Mouse (Mus musculus): ENCODE results near the gene Gm21310.
"Not testable (repeated sequence)": the region's sequence is repeated elsewhere in the genome, so short reads cannot be mapped to it uniquely, and the experiment has no call there.

Gm21310 gene

GRCm38 (mm10) chrY:10147083-10147482, at the start of gene Gm21310:
Gene Gm21310, minus strand, starts transcription at chrY:10147183.
- not testable (repeated sequence) for H3K36me3 ChIP-seq (ENCODE audit: insufficient read depth, low read length); H3K4me3 ChIP-seq (replicated peaks; ENCODE audit: low read length); H3K9me3 ChIP-seq (ENCODE audit: low read length); H3K27me3 ChIP-seq (ENCODE audit: insufficient read depth, low read length); H3K4me1 ChIP-seq (replicated peaks; ENCODE audit: low read depth, low read length)

All from E14TG2a.4 (cell line).